Mouse (Mus musculus) limb, embryonic 13.5 days (tissue): ENCODE data around the gene 1810046K07Rik. TPM values are rescaled to one million over a fixed set of nuclear protein-coding genes. Genes with fewer than 3 reads are reported as not detected.

Source experiments
- ATAC-seq: fragments of 200-750 bp; cut with Nextera tagmentation; 2 replicates; pipeline ENCODE4 v1.8.0; 2017; ENCODE audit warnings: low read depth, moderate number of reproducible peaks, moderate TSS enrichment; ENCODE audit not compliant: low FRiP score
- H3K27ac ChIP-seq: fragments of 300-500 bp; sonication (generic); 2 replicates; pipeline ENCODE4 v1.5.1; 2015; ENCODE audit warnings: inconsistent platforms, mild to moderate bottlenecking, moderate library complexity
- H3K27me3 ChIP-seq: fragments of 300-500 bp; sonication (generic); 2 replicates; pipeline ENCODE4 v1.6.1; 2015; ENCODE audit warnings: mild to moderate bottlenecking, inconsistent platforms
- H3K36me3 ChIP-seq: fragments of 300-500 bp; sonication (generic); 2 replicates; pipeline ENCODE4 v1.6.1; 2015; ENCODE audit warnings: inconsistent platforms, mild to moderate bottlenecking, moderate library complexity
- H3K4me1 ChIP-seq: fragments of 300-500 bp; sonication (generic); 2 replicates; pipeline ENCODE4 v1.6.1; 2015; ENCODE audit warnings: inconsistent platforms
- H3K4me2 ChIP-seq: fragments of 300-500 bp; sonication (generic); replicated peaks from 2 replicates; pipeline ENCODE4 v1.6.1; 2015; ENCODE audit warnings: inconsistent platforms, mild to moderate bottlenecking, moderate library complexity
- H3K4me3 ChIP-seq: fragments of 300-500 bp; sonication (generic); 2 replicates; pipeline ENCODE4 v1.5.1; 2015; ENCODE audit warnings: moderate library complexity, mild to moderate bottlenecking, inconsistent platforms
- H3K9ac ChIP-seq: fragments of 300-500 bp; sonication (generic); 2 replicates; pipeline ENCODE4 v1.6.1; 2015; ENCODE audit warnings: mild to moderate bottlenecking, inconsistent platforms
- H3K9me3 ChIP-seq: fragments of 300-500 bp; sonication (generic); 2 replicates; pipeline ENCODE4 v1.6.1; 2016; ENCODE audit warnings: inconsistent platforms
- WGBS: fragments of 180-500 bp; shearing (Covaris S2); methylation state at CpG from one replicate; pipeline ENCODE4 v1.1.7; 2015; 5-methylcytosine and 5-hydroxymethylcytosine counted together
- polyA plus RNA-seq: library from polyadenylated mRNA; unstranded; fragments of >200 nt; fragmentation: Nextera tagmentation; extraction: Ambion mirVana; gene quantifications from 2 replicates; pipeline ENCODE4 v1.2.1, GENCODE M21; 2015

1810046K07Rik gene
- polyA plus RNA-seq, 1 experiment from 2014 or later = 0.67 TPM

DNA sequence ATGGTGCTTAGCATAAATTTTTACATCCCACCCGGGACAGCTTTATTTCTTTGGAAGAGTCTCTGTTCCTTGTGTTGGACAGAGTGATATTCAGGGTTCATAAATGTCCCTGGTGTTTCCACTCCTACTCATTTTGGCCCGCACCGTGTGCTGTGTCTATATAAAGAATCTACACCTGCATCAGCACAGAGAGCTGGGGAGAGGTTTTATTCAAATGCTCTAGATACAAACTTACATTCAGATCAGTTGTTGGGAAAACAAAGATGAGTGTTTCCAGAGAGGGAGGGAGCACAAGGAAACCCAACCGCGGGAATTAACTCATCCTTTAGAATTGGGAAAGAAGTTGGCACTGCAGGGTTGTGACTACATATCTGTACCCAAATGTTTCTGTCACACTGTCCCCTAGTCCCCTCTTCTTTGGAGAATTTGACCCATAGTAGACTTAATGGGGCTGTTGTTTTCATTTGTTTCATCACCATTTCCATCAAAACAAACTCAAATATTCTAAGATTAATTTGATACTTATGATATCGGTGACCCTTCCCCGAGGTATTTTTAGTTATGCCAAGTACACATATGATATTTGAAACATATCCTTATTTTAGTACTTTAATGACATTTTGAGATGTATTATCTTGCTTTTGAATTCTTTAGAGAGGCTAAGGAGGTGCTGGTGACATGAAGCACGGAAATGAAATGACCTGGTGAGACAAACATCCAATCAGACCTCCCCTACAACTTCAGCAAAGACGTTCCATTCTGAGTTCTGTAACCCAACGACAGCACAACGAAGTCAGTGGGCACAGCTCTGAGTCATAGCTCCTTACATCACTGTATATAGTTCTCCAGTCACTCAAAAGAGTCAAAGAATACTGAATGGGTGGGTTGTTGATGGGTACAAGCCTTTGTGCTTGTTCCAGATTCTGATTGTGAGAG is 1.8 kb downstream of the 1810046K07Rik start:
- Histone ChIP-seq H3K27me3 (no peaks in the 10 kb centered on the region), H3K4me1 (no peaks in the 10 kb centered on the region), H3K4me3 (no peak overlapping the region), H3K27ac (no peak overlapping the region), H3K4me2 (no peak overlapping the region), H3K36me3 (no peaks in the 10 kb centered on the region), H3K9ac (no peak overlapping the region), H3K9me3 (no peaks in the 10 kb centered on the region)
- no peak for ATAC-seq
- 82% methylated on average over 11 of the region's 11 CpGs for WGBS

DNA sequence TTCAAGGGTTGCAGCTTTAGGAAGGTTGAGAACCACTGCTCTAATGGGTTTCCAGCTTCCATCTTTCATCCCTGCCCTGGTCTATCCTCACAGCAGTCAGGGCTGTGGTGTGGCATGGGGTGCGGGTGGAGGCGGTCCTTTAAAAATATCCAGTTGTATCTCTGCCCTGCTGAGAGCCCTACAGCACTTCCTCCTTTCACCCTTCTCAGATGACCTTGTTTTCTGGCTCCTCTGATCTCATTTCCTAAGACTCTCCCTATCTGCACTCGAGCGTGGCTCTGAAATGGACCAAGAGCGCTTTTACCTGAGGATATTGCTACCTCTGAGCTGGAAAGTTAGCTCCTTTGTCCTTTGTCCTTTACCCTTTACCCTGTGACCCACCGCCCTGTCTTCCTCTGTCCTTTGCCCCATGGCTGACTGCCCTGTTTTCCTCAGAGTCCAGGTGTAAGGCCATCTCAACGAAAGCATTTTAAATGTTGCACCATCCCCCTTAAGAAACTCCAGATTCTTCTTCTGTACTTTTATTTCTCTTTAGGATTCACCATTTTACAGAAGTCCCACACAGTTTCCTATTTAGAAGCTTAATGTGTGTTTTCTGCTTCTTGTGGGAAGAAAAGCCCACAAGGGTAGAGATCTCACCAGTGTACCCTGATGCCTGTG is 4.2 kb downstream of the 1810046K07Rik start:
- H3K9ac ChIP-seq = no peak overlapping the region
- no peak overlapping the region for H3K27ac ChIP-seq
- no peak overlapping the region for H3K4me3 ChIP-seq
- ATAC-seq = no peak
- H3K27me3 ChIP-seq = no peaks in the 10 kb centered on the region
- H3K36me3 ChIP-seq = no peaks in the 10 kb centered on the region
- no peak overlapping the region for H3K4me2 ChIP-seq
- WGBS = 82% methylated on average over 7 of the region's 7 CpGs
- no peaks in the 10 kb centered on the region for H3K9me3 ChIP-seq
- no peaks in the 10 kb centered on the region for H3K4me1 ChIP-seq

DNA sequence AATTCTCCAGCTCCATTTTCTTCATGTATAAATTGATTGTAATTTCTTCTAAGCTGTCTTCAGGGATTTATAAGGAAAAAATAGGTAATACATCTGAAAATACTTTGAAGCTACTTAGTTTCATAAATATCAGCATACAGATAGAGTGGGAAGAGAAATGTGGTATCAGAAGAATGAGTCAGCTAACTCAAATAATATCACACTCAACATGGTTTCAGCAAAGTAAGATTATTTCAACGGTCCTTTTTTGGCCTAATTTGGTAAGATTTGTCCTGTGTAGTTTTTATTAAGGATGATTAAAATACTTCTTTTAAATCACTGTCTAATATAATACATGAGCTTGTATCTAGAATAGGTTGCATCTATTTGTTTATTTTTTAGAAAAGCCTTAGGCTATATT is 8.6 kb downstream of the 1810046K07Rik start:
- no peak overlapping the region for H3K9ac ChIP-seq
- H3K27ac ChIP-seq = no peak overlapping the region
- no peaks in the 10 kb centered on the region for H3K27me3 ChIP-seq
- H3K4me1 ChIP-seq = no peaks in the 10 kb centered on the region
- ATAC-seq = no peak
- 90% methylated on average over 1 of the region's 1 CpGs for WGBS
- no peaks in the 10 kb centered on the region for H3K36me3 ChIP-seq
- no peak overlapping the region for H3K4me3 ChIP-seq
- H3K9me3 ChIP-seq = no peaks in the 10 kb centered on the region
- no peak overlapping the region for H3K4me2 ChIP-seq

DNA sequence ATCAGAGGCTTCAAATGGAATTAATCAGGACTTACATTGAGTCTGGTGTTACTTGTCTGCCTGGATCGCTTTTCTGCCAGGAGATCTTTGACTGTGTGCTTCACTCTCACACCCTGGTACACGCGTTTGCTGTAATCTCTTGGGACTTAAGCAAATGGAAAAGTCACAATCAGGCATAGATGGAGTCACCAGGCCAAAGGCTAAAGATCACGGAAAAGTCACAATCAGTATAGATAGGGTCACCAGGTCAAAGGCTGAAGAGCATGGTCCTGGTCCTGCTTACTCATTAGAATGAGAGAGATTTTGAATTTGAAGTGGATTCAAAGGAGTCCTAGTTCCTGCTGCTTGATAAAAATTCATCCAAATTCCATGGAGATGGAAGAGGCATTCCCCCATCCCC is 10.5 kb downstream of the 1810046K07Rik start:
- WGBS = 86% methylated on average over 4 of the region's 4 CpGs
- H3K4me1 ChIP-seq = no peaks in the 10 kb centered on the region
- no peak for ATAC-seq
- no peaks in the 10 kb centered on the region for H3K9me3 ChIP-seq
- no peak overlapping the region for H3K4me2 ChIP-seq
- no peak overlapping the region for H3K9ac ChIP-seq
- H3K4me3 ChIP-seq = no peak overlapping the region
- H3K36me3 ChIP-seq = no peaks in the 10 kb centered on the region
- H3K27me3 ChIP-seq = no peaks in the 10 kb centered on the region
- no peak overlapping the region for H3K27ac ChIP-seq

DNA sequence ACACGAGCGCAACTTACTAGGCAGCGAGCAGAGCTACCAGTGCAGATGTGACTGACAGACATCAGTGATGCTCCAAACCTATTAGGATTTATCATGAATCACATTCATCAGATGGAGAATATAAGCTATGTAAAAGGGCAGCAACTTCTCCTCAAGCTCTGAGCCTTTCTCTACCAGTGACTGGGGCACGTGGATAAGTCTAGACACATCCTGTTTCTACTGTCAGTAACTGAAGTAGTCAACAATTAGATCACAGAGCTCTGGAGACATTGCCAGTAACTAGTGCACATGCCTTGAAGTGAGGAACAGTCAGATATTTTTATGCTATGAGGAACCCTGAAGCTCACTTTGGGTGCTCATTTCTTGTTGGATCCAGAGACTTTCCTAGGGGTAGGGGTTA is 11.4 kb downstream of the 1810046K07Rik start:
- Histone ChIP-seq H3K4me1 (no peaks in the 10 kb centered on the region), H3K27ac (no peak overlapping the region), H3K4me2 (no peak overlapping the region), H3K9me3 (no peaks in the 10 kb centered on the region), H3K9ac (no peak overlapping the region), H3K27me3 (no peaks in the 10 kb centered on the region), H3K36me3 (no peaks in the 10 kb centered on the region), H3K4me3 (no peak overlapping the region)
- 95% methylated on average over 4 of the region's 4 CpGs for WGBS
- ATAC-seq = no peak

DNA sequence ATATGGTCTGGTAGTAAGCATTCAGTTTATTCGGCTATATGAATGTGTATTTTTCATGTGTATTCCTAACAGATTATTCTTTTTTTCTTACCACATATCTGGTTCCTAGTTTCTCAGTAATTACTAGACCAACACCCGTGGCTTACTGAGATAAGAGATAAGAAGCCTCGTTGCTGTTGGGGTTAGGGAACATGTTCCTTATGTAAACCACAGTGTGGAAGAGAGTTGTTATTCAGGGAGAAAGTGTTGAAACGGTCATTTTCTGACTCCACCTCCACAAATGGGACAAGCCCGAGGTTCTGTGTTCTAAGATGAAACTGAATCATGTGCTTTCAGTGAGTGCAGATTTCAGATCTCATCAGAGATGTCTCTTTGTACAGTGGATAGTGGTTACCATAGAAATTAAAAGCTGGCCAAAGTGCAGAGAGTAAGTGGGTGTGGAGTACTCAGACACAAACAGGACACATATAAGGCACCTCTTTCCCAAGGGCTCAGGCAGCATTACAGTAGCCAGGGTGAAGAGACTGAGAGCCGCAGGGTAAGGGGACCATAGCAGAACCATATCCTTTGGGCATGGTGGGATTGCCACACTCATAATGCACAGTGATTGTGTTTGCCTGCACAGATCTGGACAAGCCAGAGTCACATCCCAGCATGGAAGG is 13.2 kb downstream of the 1810046K07Rik start:
- Histone ChIP-seq H3K4me3 (no peak overlapping the region), H3K9ac (no peak overlapping the region), H3K27ac (no peak overlapping the region), H3K9me3 (no peaks in the 10 kb centered on the region), H3K4me1 (no peaks in the 10 kb centered on the region), H3K36me3 (no peaks in the 10 kb centered on the region), H3K27me3 (no peaks in the 10 kb centered on the region), H3K4me2 (no peak overlapping the region)
- no peak for ATAC-seq
- WGBS = 74% methylated on average over 6 of the region's 6 CpGs

DNA sequence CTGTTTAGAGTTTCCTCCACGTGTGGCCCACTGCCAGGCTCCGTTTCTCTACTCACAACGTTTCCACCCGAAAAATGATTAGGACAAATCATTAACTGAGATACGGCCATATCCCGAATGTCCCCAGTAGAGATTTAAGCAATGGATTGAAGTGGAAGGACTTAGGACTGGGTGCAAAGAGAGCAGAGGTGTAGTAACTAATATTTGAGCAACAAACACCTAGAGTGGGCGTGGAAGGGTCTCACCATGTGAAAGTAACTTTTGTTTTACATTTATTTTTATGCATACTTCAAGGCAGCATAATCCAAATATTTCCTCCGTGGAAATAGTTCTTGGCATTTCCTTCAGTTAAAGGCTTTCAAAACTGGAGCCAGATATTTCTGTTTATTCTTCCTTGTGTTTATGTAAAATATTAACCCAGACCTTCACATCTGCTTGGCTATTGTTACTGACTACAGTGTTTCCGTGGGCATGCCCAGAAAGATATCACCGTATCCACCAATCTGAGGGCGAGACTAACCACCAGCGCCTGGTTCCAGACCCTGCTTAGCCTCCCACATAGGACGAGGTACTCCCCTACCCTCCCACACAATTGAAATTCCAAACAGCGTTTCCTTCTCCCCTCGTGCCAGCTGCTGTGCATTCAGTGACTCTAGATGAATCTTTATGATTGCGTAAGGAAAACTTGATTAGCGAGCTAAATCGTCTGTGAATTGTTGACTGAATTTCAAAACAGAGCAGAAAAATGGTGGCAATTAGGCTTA is 16.0 kb downstream of the 1810046K07Rik start:
- 70% methylated on average over 18 of the region's 18 CpGs for WGBS
- Histone ChIP-seq H3K9ac (no peak overlapping the region), H3K4me2 (no peak overlapping the region), H3K4me3 (no peak overlapping the region), H3K9me3 (no peaks in the 10 kb centered on the region), H3K27me3 (no peaks in the 10 kb centered on the region), H3K27ac (no peak overlapping the region), H3K4me1 (no peaks in the 10 kb centered on the region), H3K36me3 (no peaks in the 10 kb centered on the region)
- ATAC-seq = no peak

DNA sequence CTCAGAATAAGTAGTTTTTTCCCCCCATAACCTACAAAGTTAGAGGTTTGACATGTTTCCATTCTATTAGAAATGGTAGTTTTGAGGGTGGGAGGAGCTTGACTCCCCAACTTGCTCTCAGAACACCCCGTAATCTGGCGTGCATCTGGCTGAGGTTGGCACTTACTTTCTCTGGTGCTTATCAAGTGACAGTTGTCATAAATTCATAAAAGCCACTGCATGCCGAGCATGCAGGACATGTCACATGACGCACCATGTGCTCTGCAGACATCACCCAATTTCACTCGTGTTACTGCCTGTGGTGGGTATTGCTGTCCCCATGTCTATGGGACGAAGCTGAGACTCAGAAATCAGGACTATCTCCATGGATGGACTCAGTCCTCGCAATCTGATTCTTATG is 18.2 kb downstream of the 1810046K07Rik start:
- Histone ChIP-seq H3K36me3 (no peaks in the 10 kb centered on the region), H3K27me3 (no peaks in the 10 kb centered on the region), H3K27ac (no peak overlapping the region), H3K4me2 (no peak overlapping the region), H3K4me1 (no peaks in the 10 kb centered on the region), H3K4me3 (no peak overlapping the region), H3K9ac (no peak overlapping the region), H3K9me3 (no peaks in the 10 kb centered on the region)
- ATAC-seq = no peak
- WGBS = 80% methylated on average over 7 of the region's 7 CpGs

DNA sequence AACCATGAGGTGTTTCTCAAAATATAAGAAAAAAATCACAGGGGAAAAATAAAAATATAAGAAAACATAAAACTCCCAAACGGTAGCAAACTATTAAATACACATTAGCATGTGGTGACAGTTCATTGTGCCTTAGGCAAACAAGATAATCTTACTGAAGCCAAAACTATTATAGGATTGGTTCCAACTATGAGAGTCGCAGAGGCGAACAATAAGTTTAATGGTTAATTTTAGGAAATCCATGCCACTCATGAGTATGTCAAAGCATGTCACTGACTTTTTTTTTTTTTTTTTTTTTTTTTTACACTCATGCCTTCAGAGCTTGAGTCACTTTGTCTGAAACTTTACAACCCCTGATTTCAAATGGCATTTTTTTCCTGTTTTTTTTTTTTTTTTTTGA is 22.4 kb downstream of the 1810046K07Rik start:
- ATAC-seq = no peak
- no peaks in the 10 kb centered on the region for H3K4me1 ChIP-seq

DNA sequence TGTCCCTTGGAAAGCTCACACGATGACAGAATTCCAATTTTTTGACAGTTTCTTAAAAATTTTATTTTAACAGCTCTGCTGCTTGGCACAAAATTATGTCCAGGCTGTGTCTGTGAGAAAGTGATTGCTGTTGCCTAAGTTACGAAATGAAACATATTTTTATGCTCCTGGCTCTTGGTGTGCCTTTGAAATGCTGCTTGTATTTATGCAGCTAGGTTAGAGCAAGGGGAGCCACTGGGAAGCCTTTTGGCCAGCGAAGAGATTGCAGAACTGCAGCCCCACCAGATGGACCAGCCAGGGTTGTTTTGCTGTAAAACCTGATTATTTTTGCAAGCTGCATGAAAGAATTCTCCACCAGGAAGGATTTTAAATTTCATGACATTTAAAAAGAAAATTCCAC is 23.6 kb downstream of the 1810046K07Rik start:
- no peaks in the 10 kb centered on the region for H3K27me3 ChIP-seq
- H3K27ac ChIP-seq = no peak overlapping the region
- H3K9ac ChIP-seq = no peak overlapping the region
- H3K4me2 ChIP-seq = no peak overlapping the region
- no peaks in the 10 kb centered on the region for H3K4me1 ChIP-seq
- no peak overlapping the region for H3K4me3 ChIP-seq
- no peak for ATAC-seq
- 68% methylated on average over 3 of the region's 3 CpGs for WGBS
- H3K36me3 ChIP-seq = no peaks in the 10 kb centered on the region
- no peaks in the 10 kb centered on the region for H3K9me3 ChIP-seq

More for the DNA sequence above, 22.4 kb downstream of the 1810046K07Rik start:
- Histone ChIP-seq H3K27ac (no peak overlapping the region), H3K4me3 (no peak overlapping the region), H3K9me3 (no peaks in the 10 kb centered on the region), H3K36me3 (no peaks in the 10 kb centered on the region), H3K4me2 (no peak overlapping the region), H3K27me3 (no peaks in the 10 kb centered on the region), H3K9ac (no peak overlapping the region)
- WGBS = 81% methylated on average over 3 of the region's 3 CpGs

DNA sequence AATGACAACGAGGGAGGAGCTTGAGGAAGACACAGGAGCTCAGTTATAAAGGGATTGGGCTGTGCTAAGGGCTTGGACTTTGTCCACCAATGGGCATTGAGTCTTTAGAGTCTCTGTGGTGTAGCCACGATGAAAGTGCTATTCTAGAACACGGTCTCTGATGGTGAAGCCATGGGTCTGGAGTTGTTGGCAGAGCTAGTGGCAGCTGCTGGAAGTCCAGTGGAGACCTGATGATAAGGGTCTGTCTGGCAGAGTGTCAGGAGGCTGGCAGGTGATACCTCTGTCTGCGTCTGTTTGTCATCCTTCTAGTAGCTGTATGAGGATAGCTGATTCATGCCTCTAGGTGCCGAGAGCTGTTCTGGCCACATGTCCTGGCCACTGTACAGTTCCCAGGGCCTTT is 24.7 kb downstream of the 1810046K07Rik start:
- Histone ChIP-seq H3K36me3 (no peaks in the 10 kb centered on the region), H3K4me3 (no peak overlapping the region), H3K9me3 (no peaks in the 10 kb centered on the region), H3K4me1 (no peaks in the 10 kb centered on the region), H3K4me2 (no peak overlapping the region), H3K27me3 (no peaks in the 10 kb centered on the region), H3K9ac (no peak overlapping the region), H3K27ac (no peak overlapping the region)
- ATAC-seq = no peak
- 73% methylated on average over 5 of the region's 5 CpGs for WGBS

DNA sequence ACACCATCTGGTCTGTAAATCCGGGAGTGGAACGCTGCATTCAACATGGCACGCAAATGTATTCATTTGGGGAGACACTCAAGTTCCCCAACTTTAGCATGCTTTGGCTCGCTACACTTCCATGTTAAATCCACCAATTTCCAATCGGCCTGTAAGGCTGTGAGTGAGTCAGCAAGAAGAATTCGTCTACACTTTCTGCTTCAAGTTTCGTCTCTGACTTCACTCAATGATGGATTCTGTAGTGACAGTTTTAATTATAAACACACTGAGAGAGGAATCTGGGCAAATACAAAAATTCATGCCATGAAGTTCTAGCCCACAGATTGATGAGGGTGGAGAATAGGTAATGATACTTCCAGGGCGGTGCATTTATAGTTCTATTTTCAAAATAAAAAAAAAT is 35.2 kb downstream of the 1810046K07Rik start:
- H3K36me3 ChIP-seq = no peaks in the 10 kb centered on the region
- H3K4me3 ChIP-seq = no peak overlapping the region
- H3K27me3 ChIP-seq = 0 out of 2 replicates have a peak, but pooled peaks cover 19% of the 10 kb centered on the region
- ATAC-seq = no peak
- no peak overlapping the region for H3K9ac ChIP-seq
- WGBS = 71% methylated on average over 8 of the region's 8 CpGs
- H3K4me2 ChIP-seq = no peak overlapping the region
- peaks cover 6% of the 10 kb centered on the region; the same call in 1 of the 2 replicates for H3K9me3 ChIP-seq
- no peak overlapping the region for H3K27ac ChIP-seq
- no peaks in the 10 kb centered on the region for H3K4me1 ChIP-seq
